Mouse (Mus musculus) monocyte, adult 5-6 weeks (primary cell): Measurements from ENCODE around the gene Saa1. TPM values are rescaled to one million over a fixed set of nuclear protein-coding genes. Genes with fewer than 3 reads are reported as not detected.
"Not testable (repeated sequence)": the region's sequence is repeated elsewhere in the genome, so short reads cannot be mapped to it uniquely, and the experiment has no call there.

Experiments
- ATAC-seq: fragments of 153-309, 156-312 bp; replicated peaks from 2 replicates; pipeline ENCODE4 v1.8.0; 2017; ENCODE audit warnings: mild to moderate bottlenecking; ENCODE audit not compliant: low TSS enrichment, insufficient number of reproducible peaks, severe bottlenecking, poor library complexity, low FRiP score
- total RNA-seq: library from RNA; stranded (forward); fragments of 200-1000, 200-491, 200-594 nt; gene quantifications from 3 replicates; pipeline ENCODE4 v1.2.3, GENCODE M21; 2017

The Saa1 gene
- total RNA-seq, result not detected in 3 replicates

DNA sequence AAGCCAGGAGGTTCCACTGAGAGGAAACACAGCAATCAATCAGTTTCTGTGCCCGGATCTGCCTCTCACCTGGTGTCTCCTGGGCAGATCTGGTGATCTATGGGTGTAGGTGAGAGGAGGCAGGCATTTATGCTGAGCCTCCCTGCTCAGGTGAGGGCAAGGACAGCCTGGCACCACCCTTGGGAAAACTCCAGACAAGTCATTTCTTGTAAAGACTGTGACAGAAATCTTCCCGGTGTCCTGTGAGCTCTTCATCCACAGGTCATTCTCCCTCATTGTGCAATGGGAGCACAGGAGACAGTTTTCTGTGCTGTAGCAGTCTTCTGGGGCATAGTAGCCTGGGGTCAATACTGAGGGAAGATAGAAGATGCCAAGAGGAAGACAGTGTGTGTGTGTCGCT lies at the start of gene Saa1:
Gene Saa1, minus strand, starts transcription at position 101 of the 400 bp plus-strand sequence.
- ATAC-seq, result not testable (repeated sequence)

DNA sequence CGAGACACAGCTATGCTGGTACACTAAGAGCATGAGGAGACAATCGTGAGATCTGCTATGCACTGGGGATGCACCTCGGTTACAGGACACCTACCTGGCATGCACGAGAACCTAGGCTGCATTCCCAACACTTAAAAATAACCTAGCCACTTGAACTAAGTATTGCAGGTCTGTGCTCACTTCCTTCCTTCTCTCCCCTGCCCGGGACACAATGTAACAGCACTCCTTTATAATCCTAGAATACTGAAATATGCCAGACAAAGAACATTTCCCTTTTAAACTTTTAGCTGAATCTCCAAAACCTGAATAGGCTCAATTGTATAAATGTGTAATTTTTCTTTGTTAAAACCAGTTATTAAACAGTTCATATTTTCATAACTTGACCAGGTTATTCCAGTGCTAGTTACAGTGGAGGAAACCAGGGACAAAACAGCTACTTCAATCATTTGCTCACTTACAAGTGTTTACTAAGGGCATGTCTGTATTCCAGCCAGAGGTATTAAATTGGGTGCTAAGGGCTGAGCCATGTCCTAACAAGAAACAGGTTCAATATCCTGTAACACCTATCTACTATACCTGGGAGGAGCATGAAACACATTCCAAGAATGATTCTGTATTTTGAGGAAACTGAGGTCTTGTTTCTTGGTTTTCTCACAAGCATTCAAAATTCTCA lies 46.5 kb upstream of the Saa1 start:
- ATAC-seq, result no peak

DNA sequence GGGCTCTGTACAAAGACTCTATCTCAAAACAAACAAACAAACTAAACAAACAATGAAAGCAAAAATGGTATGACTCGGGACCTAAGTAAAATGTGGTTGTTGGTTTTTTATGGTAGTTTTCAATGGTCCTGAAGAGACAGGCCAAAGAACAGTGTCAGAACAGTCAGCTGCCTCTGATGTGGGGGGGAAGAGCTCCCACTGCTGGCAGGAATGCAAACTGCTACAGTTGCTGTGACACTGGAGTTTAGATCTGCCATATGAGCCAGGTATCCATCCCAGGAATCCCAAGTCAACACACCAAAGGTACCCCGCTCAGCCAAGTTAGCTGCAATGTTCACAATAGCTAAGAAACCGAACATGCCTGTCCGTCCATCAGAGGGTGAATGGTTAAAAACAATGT lies 27.9 kb upstream of the Saa1 start:
- ATAC-seq, result peak; percentile 68

DNA sequence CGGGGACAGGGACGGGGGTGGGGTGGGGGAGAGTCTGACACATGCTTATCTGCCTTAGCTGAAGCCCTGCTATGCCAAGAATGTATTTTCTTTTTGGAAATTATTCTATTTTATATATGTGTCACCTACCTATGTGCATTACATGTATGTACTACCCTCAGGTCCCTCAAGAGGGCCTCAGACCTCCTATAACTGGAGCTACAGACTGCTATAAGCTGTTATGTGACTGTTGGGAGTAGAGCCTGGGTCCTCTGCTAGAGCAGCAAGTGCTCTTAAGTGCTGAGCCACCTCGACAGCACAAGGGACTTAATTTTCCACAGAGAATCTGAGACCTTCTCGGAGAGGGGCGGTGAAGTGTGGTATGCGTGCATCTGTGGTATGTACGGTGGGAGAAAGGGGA lies 25.7 kb upstream of the Saa1 start:
- ATAC-seq, result no peak

DNA sequence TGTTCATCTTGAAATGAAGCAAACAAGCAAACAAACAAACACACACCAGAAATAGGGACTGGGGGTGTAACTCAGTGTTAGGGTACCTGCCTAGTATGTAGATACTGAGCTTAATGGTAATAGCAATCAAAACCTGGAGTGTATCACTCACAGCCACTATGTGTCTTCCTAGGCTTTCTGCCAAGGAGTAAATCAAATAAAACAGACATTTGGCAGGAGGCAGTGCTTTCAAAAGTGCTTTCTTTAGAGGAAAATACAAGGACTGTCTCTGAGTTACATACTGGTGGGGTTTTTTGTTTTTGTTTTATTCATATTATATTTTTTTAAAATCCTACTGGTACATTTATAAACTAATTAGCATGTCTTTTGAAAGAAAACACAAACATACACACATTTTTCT lies 24.6 kb upstream of the Saa1 start:
- ATAC-seq, result no peak

DNA sequence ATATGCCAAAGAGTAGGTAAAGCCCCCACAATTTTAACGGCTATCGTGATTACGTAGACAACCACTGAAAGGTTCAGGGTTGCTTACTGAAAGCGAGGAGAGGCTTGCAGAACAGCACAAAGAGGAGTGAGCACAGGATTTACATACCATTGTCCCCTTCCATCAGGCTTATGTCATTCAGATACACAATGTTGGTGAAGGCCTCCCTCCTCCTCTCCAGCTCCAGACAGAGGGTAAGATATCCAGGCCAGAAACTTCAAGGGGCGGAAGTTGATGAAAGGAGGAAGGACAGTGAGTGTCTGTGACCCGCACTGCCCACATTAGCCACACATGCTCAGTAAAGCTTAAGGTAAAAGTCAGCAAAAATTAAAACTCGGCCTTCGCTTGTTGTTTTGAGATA lies 21.9 kb upstream of the Saa1 start:
- ATAC-seq, result no peak

DNA sequence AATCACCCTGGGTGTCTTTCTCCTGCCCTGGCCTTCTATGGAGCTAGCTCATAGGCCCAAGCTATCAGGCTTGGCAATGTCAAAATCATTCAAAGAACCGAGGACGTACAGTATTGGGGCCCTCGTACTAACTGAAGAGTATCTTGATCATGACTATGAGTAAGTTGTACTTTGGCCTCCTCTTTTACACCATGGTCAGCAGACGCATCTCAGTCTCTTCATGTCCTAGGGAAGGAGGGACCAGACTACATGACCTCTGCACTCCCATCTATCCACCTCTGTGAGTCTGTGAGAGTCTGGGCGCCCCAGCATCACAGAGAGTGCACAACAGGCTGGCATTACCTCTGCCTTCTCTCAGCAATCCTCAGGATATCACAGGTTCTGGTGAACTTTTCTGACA lies 19.8 kb upstream of the Saa1 start:
- ATAC-seq, result no peak

DNA sequence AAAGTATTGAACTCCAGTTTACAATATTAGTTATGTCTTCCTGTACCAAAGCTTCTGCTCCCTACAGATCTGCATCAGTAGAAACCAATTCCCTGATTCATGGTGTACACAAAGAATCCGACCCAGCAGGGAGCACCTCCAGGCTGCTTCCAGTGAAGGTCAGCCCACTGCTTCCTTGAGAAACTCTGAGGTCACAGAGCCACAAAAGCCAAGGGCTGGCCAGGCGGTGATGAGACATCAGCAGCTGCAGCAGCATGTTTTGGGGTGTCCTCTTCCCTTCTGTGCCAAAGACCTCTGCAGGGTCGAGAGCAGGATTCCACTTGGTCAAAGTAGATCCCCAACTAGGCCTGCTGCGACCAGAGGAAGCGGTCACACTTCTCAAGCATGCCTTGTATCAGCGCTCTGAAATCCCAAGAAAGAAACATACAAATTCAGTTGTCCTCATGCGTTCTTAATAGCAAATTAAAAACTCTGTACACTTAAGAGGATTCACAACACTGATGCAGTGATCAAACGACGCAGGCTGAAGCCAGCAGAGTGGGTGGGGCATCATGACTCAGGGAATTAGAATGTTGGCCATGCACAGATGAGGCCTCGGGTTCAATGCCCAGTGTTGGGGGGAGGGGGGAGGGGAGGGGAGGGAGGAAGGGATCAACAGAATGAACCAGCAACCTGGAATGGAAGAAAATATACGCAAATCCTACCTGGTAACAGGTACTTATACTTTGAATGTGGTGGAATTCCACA lies 18.4 kb upstream of the Saa1 start:
- ATAC-seq, result no peak

DNA sequence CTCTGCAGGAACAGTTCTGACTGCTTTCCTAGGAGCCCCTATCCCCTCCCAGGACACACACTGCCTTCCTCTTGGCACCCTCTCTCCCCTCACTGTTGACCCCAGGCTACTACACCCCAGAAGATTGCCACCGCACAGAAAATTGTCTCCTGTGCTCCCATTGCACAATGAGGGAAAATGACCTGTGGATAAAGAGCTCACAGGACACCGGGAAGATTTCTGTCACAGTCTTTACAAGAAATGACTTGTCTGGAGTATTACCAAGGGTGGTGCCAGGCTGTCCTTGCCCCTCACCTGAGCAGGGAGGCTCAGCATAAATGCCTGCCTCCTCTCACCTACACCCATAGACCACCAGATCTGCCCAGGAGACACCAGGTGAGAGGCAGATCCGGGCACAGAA lies 8.7 kb upstream of the Saa1 start, which contains the start of gene Saa2:
Gene Saa2, plus strand, starts transcription at position 301 of the 400 bp plus-strand sequence.
- no peak for ATAC-seq

DNA sequence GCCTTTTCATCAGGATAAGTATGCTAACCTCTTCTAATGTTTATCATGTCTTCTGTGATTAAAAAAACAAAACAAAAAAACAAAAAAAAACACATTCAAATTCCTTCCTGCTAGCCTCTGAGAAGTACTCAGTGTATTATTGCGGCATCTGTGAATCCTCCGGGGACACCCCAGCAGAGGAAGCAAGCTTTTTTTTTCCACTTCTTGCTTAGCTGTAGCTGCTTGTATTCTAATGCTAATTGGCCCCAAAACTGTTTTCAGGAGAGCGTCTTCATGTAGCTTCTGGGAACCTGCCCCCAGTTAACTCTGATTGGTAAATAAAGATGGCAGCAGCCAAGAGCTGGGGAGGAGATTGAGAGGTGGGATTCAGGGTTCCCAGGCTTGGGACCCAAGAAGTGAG lies 5.7 kb upstream of the Saa1 start:
- no peak for ATAC-seq

DNA sequence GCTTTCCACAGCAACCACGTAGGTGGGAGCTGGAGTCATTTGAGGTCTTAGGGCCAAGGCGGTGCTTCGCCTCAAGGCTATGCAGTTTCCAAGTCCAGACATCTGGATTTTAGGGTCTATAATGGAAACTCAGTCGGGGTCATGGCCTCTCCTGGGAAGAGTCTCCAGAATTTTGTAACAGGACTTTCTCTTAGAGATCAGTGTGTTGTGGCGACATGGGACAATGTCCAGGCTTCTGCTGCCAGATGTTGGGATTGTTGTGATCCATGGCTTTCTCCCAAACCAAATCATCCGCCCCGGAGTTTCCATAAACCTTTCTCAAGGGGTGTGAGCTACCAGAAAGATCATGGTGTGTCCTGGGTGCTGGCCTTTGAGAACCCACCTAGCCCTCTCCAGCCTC lies 3.6 kb upstream of the Saa1 start:
- no peak for ATAC-seq

DNA sequence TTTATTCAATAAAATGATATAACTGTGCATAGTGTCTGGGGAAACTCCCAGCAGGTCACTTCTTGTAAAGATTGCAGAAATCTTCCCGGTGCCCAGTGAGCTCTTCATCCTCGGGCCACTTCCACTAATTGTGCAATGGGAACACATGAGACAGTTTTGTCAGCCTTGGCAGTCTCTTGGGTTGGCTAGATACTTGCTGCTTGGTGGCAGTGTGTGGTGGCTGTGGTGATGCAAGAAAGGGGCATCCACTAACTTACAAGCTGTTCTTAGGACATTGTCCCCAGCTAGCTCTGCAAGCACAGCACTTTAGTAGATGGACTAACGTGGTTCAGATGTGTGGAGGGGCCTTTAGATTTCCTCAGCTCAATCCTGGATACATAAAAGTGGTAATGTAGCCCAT lies 3.0 kb upstream of the Saa1 start:
- no peak for ATAC-seq

DNA sequence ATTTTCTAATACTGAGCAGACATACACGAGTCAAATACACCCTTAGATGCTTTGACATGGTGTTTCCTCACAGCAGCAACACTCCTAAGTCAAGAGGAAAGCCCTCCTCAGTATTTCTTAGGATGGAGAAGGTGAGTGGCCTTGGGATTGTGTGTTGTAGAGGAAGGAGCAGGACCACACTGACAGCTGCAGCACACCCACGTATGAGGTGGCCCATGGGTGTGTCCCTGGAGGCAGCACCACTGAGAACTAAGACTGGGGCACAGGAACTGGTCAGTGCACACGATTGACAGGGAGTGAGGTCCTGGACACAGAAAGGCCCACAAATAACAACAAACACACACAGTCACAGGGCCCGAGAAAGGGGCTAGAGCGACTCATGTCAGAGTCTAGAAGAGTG lies 2.7 kb downstream of the Saa1 start:
- not testable (repeated sequence) for ATAC-seq

DNA sequence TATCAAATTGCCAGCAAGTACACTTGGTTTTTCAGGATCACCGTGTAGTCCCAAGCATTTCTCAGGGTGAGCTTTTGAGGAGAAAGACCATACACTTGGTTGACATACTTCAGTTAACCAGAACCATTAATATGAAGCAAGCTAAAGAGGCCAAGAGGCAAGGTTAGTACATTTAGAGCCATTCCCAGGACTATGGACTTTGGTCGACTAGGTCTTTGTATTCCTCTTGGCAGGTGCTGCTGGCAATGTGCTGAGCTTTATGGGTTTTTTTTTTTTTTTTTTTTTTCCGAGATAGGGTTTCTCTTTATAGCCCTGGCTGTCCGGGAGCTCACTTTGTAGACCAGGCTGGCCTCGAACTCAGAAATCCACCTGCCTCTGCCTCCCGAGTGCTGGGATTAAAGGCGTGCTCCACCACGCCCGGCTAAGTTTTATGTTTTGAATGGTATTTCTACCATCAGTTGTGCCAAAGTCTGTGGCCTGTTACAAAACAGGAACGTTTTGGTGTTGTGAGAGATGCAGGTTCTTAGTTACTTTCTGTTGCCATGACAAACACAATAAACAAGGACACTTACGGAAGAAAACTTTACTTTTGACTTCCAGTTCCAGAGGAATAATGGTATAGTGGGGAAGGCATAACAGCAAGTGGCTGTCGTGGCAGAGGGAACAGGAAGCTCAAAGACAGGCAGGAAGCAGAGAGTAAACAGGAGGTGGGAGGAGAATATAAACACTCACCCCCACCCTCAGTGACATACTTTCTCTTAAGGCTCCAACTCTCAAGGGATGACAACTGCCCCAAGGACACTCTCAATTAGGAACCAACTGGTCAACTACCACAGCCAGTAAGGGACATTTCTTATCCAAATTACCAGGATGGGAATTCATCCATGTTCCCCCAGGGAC lies 4.0 kb downstream of the Saa1 start:
- no peak for ATAC-seq

DNA sequence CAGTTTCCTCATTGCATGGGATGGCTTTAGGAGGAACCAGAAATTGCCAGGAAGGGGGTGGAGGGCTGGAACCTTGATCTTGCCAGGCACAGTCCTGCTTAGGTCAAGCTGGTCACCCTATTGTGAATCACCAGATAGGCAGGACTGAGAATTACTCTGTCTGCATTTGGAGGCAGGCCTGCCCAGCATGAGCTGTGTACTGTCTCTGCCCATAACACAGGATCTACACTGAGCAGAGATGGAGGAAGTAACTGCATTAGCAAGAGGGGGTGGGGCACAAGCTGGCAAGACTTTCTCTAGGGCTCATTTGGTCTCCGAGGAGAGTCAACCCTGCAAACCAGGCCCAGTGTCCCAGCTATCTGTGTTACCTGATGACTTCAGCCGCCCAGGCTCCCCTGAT lies 7.8 kb downstream of the Saa1 start:
- no peak for ATAC-seq

DNA sequence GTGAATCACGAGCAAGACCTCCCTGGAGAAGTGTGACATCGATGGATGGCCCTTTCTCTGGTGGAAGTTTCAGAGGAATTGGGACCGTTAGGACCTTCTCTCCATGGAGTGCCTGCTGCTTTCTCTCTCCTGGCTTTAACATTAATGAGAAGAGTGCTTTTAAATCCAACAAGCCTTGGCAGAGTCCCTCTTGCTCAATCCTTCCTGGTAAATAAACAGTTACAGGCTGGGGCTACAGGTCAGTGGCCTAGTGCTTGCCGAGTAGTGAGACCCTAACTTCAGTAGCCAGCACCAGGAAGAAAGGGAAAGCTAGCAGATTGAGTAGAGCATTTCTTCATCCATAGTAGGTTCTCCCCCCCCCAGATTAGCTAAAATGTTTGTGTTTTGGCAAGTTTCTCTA lies 10.3 kb downstream of the Saa1 start, which contains the start of gene Saa4:
Gene Saa4, minus strand, starts transcription at position 146 of the 400 bp plus-strand sequence.
- ATAC-seq, result no peak

DNA sequence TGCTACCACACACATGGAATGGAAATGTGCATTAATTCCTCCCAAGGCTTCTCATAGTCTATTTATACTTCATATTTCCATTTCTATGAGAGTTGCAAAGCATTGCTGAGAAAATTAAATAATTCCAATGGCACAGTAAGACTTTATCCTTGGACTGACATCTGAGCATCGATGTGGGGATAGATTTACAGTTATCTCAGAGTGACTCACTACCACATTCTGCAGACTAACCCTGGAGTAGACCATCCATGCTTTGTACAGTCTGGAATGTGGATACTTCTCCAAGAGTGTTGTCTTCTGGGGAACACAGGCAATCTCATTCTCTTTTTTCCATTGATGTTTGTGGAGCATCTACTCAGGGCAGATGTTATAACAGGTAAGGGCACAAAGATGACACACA lies 15.2 kb downstream of the Saa1 start:
- no peak for ATAC-seq

DNA sequence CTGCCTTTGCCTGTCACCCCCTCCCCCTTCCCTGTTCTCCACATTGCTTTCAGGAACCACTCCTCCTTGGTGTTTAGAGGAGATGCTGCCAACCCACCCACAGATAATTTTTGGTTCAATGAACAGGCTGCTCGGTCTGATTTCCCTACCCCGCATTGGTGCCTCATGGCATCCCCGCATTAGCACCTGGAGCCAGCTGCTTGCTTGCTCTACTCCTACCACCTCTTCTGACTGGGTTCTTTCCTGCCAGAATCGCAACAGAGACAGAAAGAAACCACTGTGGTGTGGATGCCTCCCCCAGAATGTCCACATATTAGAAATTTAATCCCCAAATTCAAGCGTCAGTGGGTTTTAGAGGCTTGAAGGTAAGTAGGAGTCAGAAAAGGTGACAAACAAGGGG lies 18.4 kb downstream of the Saa1 start:
- ATAC-seq, result no peak

DNA sequence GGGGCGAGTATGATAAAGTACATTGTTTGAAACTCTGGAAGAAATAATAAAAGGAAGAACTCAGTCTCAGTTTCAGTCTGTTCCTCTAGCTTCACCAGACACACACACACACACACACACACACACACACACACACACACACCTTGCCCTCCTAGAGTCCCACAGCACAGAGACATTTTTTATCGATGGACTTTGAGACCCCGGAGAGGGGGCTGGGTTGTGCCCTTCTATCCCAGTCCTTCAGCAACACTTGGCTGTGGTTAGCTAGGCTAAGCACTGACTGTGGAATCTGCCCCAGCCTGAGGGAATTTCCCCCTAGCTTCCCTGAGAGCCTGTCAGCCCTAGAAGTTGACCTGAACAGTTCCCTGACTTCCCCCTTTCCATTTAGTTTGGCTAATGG lies 18.9 kb downstream of the Saa1 start:
- ATAC-seq, result no peak
